Comparison of ENCODE assay signal across 8 mouse cellular contexts in the genomic region with DNA sequence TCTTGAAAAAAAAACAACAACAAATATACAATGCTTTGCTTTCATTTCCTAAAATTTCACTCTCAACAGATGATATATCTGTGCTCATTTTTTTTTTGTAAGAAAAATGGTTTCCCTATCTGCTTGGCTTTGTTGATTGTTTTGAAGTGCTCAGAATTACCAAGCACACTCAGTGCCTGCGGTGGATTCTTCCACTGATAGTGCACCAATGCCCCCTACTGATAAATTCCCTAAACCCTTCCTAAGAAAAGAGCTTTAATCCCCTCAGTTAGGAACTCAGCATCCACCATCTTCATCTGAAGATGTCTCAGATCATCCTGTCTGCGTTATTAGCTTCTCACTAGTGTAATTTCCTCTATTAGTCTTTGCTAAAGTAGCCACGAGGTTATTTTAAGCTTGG.
DNase-seq lines count a peak whose midpoint lies in the region; ATAC-seq and TF ChIP-seq lines count a peak whose summit lies in the region.

No protein-coding gene starts in this region.

- intact Hi-C loops in left cerebral cortex, postnatal 4 days (cut with DNase I): loop anchor here (10.0 kb wide), 1 partner anchor 556 kb away; no protein-coding TSS in a partner anchor

- TF ChIP-seq CTCF in Patski (IDR thresholded peaks at IDR 0.05): peak; percentile 38

- in situ Hi-C loops in Patski (cut with MboI; ENCODE audit: low pct_unique_long_range_greater_than_20kb): loop anchor here (10.0 kb wide), 1 partner anchor 96 kb away; no protein-coding TSS in a partner anchor

- POLR2A ChIA-PET in Patski (lab: Charles Lee): no interaction called here

- no peak for ATAC-seq in Patski

- peak; percentile 30 to 36 for DNase-seq in cerebellum, postnatal 14 days
- no peak for DNase-seq in cerebellum, adult 9-11 months
- peak; percentile 8 to 11 for DNase-seq in left cerebral cortex, adult 18-20 months (ENCODE audit: low spot score in 2 of 2)
- no peak for DNase-seq in left cerebral cortex, postnatal 4 days
- no peak for DNase-seq in Patski (ENCODE audit: low read depth, low spot score)
- DNase-seq in layer of hippocampus, postnatal 10 days (ENCODE audit: low spot score in 2 of 2): peak; percentile 13 to 46
- DNase-seq in adrenal gland, postnatal 25 days: no peak
- DNase-seq in heart, postnatal 4 days: no peak

- CTCF ChIA-PET in Patski (lab: Charles Lee): interaction anchor here (1.0 to 1.7 kb wide), 2 partner anchors 15 to 480 kb away, joined by 3 to 7 read pairs; no protein-coding TSS in a partner anchor

- H3K27me3 ChIP-seq in Patski: no peaks in the 10 kb centered on the region

Comparison
In these comparisons a context has a peak if more than half of its experiments do, and no peak if none do; other contexts are left out.
1. DNase-seq: peak in cerebellum, postnatal 14 days (2 of 2), left cerebral cortex, adult 18-20 months (2 of 2) and layer of hippocampus, postnatal 10 days (2 of 2); none in cerebellum, adult 9-11 months (single experiment), left cerebral cortex, postnatal 4 days (single experiment), Patski (single experiment), adrenal gland, postnatal 25 days (single experiment) and heart, postnatal 4 days (single experiment).